Mouse (Mus musculus) lung, postnatal 4 days (tissue): ENCODE results near the gene Hist2h4.

ENCODE experiments used
- DNase-seq, 2 experiments: peaks; one replicate each; pipeline ENCODE4 v3.0.0; 2021

The Hist2h4 gene

DNA sequence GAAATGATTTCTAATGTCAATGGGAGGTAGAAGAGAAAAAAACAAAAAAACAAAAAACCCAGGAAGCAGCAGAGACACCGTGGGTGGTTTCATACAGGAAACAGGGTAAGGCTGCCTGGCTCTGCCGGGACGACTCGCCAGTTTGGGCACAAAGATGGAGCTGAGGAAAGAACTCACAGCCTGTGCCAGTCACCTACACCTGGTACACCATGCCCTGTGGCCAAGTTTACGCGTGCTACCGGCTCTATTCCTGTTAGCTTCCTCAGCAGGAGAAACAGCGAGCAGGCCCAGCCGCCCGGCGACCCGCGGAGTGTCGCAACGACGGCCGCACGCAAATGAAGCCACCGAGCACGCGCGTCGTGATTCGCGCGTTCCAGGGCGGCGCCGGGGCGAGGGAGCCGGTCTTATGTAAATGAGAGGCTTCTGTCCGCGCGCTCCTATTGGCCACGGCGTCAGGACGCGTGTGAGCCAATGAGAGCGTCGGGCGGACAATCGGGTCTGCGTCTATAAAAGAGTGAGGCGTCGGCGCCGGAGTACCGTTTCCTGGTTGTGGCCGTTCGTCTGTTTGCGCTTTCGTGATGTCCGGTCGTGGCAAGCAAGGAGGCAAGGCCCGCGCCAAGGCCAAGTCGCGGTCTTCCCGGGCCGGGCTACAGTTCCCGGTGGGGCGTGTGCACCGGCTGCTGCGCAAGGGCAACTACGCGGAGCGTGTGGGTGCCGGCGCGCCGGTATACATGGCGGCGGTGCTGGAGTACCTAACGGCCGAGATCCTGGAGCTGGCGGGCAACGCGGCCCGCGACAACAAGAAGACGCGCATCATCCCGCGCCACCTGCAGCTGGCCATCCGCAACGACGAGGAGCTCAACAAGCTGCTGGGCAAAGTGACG is 17.9 kb downstream of the Hist2h4 start, which contains the start of gene Hist2h2aa1:
Gene Hist2h2aa1 (plus strand): TSS at position 495 of the 884 bp plus-strand sequence.
- DNase-seq = peak; percentile 90 to 94

DNA sequence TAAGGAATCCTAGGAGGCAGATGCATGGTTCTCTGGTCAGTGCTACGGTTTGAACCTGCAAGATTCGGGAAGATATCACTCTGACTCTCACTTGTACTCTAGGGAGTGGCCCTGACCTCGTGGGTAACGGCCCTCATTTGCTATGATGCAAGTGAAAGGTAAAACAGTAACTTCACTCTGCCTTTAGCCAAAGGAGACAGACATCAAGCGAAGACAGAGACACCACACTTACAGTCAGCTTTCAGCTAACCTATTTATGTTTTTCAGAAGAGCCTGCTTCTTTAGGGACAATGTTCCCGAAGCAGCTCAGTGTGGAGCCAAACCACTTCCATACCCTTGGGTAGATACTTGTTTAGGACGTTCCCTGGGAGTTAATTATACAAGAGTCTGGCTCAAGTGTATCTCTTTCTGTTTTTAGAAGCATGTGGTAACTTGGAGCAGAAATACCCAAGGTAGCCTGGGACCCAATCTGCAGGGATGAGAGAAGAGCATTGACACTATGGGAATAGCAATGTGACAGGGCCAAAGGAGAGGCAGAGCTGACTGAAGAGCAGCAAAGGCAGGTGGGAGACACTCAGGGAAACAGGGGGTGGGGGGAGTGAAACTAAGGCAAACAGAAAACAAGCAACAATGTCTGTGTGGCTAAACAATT is 19.1 kb downstream of the Hist2h4 start:
- no peak for DNase-seq

DNA sequence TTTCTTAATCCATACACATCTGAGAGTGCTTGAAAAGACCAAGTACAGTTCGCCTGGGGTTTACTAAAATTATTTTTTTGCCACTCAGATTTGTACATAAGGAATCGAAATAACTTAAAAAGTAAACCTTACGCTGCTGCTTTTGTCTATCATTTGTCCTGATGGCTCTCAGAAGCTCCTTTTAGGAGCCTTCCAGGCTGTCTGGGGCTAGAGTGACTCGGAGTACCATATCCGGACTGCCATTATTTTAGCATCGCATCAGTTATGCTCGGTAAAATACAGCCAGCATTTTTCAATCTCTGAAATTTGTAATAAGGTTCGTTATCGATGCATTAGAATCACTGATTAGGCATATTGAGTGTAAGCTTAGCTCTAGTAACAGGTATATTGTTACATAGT is 22.3 kb downstream of the Hist2h4 start:
- no peak for DNase-seq

DNA sequence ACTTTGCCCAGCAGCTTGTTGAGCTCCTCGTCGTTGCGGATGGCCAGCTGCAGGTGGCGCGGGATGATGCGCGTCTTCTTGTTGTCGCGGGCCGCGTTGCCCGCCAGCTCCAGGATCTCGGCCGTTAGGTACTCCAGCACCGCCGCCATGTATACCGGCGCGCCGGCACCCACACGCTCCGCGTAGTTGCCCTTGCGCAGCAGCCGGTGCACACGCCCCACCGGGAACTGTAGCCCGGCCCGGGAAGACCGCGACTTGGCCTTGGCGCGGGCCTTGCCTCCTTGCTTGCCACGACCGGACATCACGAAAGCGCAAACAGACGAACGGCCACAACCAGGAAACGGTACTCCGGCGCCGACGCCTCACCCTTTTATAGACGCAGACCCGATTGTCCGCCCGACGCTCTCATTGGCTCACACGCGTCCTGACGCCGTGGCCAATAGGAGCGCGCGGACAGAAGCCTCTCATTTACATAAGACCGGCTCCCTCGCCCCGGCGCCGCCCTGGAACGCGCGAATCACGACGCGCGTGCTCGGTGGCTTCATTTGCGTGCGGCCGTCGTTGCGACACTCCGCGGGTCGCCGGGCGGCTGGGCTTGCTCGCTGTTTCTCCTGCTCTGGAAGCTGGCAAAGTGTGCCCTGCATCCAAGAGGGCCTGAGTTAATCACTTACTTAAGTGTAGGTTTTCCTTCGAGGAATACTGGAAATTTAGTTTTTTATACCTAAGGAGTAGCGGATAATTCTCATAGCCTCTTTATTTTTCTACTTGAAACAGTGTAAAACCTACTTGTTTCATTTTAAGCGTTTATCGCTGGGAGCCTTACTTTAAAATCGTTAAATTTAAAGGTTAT is 22.9 kb downstream of the Hist2h4 start, which contains the start of gene Hist2h2aa2:
Gene Hist2h2aa2 (minus strand): TSS at position 328 of the 850 bp plus-strand sequence.
- DNase-seq = peak; percentile 97 to 98

DNA sequence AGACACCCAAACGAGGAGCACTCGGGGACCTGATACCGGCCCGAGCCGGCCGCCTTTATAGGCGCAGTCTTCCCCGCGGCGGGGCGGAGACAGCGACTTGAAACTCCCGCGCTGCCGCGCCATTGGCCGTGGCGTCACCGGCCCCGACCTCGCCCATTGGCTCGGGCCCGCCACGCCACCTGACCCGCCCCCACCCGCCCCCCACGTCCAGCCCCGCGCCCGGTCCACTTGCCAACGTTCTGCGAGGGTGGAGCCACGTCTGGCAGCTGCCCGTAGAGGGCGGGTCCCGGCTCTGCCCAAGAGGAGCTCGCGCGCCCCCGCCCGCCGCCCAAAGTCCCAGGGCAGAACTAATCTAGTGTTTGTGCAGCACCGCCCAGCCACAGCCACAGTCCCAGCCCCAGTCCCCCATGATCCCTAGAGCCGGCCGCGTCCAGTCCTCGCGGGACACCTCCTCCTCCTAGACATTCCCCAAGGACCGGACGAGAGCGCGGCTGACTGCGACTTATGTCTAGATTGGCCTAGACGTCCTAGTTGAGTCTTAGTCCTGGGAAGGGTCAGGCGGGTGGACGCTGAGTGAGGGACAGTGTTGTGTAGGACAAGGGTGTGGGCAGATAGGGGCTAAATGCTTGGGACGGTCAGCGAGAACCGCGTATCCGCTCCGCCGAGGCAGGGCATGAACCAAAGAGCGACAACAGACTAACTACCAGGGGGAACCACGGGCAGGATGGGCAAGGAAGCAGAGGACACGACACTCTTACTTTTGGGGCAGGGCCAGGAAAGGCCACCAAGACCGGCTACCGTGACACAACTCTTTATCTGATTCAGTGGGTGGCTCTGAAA is 23.9 kb downstream of the Hist2h4 start, which contains the start of gene Hist2h3c2:
Gene Hist2h3c2 (minus strand): TSS at position 174 of the 840 bp plus-strand sequence.
- peak; percentile 60 to 87 for DNase-seq

DNA sequence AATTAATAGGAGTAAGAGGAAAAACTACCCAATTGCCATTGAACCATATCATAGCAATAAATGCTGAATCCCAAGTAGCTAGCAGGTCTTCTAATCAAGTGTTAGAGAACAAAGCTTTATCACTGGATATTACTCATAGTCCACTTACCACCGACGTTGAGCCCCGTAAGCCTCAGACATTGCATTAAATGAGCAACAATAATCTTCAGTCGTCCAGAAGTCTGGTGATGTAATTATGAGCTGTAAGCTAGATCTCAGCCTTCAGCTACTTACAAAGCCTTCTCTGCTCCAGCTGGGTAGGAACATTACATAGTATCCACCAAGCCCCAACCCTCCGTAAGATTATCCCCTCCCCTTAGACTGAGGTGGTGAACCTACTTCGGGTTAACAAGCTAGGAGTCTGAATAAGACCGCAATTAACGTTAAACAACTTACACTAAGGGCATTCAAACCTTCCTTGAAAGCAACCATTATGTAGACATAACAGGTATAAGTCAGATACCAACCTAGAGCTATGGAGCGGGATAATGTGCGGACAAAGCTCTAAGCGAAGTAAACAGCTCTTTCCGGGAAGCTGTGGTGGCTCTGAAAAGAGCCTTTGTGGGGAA is 25.1 kb downstream of the Hist2h4 start:
- no peak for DNase-seq

DNA sequence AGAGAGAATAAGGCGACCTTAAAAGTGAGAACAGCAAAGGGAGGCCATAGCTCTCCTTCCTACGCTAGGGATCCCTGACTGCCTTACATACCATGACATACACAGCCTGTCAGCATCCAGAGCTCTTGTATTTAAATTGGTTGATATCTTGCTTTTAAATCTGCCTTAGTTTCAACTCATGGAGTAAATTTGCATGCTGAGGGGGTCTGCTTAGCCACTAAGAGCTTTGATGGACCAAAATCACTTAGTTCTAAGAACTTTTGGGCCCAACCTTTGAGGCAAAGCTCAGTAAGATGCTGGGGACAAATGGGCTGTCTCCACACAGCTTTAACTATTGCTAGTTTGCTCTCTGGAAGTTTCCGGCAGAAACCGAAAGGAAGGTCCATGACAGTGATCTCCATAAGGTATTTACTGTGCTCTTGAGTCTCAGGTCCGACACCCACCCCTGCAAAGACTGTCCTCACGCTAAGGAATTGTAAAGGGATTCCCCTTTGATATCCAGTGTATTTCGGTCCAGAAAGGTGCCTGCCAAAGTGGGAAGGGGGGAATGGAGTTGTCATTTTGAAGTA is 25.7 kb downstream of the Hist2h4 start:
- DNase-seq = no peak

DNA sequence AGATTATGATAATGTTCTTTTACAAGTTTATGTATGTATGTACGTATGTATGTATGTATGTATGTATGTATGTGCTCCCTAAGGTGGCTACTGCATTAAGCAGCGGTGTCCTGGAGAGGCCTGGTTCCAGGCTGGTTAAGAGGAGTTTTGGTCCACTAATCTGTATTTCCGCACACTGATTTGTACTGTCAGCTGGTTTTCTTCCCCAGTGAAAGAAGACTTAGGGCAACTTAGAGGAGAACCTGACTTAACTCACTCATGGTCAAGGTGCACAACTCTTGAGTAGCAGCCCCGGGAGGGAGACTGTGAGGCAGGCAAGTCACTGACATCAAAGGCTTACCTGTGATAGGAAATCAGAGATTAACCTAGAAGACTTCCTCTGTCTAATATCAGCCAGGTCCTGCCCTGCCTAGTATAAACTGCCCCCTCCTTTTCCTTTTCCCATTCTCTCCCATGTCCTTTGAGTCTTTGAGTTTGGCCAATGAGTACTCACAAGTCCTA is 26.2 kb downstream of the Hist2h4 start:
- DNase-seq = no peak

DNA sequence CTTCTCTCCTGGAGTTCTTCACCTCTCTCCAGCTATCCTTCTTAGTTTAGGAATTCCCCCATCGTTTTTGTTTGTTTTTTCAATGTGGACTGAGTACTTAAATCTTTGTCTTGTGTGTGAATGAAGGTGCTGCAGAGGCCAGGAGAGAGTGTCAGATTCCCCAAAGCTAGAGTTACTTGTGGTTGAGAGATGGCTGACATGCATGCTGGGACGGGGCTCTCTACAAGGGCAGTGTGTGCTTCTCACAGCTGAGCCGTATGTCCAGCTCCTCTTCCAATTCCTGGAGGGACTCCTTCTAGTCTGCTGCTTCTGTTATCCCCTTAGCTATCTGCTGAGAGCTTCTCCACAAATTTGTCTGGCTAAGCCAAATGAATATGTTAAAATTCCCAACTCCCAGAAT is 27.3 kb downstream of the Hist2h4 start:
- no peak for DNase-seq

DNA sequence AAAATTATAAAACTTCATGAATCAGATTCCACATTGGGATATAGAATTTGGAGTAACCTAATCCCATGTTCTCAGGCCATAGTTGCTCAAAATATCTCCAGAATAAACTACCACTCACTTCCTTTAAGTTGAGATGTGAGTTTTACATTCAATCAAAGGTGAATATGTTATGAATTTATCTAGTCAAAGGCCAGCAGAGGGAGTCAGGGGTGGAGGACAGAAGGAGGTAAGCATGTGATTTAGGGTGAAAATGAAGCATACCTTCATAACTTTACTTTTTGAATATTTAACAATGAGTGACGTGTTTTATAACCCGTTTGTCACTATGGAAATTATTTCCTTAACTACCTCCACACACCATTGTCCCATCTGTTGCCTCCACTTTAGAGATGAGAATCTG is 28.2 kb downstream of the Hist2h4 start:
- no peak for DNase-seq

DNA sequence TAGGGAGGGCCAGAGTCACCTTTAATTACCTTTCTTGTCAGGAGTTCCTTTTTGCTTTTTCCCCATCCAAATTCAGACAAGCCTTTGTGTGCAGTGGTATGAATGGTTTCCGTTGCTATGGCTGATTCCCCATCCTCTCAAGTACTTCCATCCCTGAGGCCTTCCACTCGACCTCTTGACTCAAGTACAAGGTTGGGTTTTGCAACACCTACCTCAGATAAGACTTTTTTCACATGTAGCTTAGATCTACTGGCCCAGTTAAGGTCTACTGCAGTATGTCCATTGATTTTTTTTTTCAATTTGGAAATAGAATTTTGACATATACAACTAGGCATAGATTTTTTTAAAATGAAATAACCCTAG is 31.4 kb downstream of the Hist2h4 start:
- no peak for DNase-seq

DNA sequence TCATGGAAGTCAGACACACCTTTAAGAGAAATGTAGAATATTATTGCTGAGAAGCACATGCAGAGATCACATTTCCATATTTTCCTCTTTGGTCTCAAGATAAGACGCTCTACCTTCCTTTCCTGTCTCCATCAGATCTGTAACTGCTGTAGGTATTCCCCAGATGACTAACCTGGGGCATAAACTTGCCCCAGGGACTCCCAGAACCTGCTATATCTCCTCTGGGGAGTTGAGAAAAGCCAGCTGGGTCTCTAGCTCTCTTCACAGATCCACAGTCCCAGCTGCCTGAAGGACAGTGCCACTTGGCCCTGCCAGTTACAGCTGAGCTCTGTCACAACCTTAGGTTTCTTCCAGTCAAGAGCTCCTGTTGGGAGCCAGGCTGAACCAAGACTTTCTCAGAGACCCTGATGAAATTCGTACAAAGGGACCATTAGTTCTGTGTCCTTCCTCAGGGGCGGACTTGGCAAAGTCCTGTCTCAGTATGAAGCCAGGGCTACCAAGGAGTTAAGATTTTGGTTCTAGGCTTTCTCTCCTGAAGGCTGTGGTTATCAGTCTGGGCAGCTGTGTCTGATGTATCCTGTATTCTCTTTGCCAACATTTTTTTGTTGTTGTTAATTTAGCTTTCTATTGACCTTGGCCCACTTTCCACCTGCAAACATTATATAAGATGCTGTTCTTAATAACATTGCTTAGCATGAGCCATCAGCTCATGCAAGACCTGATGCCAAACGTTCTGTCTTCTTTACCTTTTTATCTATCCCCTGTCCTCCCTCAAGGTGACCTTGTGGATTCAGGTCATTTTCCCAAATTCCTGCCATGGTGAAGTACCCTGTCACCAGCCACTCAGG is 32.0 kb downstream of the Hist2h4 start:
- DNase-seq = no peak

DNA sequence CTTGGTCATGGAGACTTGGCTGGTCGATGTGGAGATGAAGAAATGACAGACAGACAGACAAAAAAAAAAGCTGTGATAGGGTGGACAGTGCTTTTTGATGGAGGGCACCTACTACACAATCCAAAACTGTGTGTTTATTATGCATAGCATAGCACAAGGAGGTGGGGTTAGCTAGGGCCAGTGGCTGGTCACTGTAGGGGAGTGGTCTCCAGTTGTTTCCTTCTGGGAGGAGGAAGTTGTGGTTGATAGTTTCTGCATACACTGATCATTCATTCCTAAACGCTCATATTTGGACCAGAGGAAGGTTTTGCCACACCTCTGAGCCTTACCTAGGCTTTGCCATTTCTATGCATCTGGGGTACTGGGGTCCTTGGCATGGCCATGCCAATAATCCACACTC is 32.7 kb downstream of the Hist2h4 start:
- no peak for DNase-seq

DNA sequence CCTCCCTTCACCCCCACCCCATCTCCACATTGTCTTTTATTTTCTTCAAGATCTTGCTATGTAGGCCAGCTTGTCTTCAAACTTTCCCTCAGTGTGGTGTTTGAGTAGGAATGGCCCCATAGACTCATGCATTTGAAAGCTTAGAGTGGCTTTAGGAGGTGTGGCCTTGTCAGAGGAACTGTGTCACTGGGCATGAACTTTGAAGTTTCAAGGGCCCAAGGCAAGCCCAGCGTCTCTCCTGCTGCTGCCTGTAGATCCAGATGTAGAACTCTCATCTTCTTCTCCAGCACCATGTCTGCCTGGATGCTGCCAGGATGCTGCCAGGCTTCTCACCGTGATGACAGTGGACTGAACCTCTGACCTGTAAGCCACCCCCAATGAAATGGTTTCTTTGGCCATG is 34.3 kb downstream of the Hist2h4 start:
- DNase-seq = no peak

DNA sequence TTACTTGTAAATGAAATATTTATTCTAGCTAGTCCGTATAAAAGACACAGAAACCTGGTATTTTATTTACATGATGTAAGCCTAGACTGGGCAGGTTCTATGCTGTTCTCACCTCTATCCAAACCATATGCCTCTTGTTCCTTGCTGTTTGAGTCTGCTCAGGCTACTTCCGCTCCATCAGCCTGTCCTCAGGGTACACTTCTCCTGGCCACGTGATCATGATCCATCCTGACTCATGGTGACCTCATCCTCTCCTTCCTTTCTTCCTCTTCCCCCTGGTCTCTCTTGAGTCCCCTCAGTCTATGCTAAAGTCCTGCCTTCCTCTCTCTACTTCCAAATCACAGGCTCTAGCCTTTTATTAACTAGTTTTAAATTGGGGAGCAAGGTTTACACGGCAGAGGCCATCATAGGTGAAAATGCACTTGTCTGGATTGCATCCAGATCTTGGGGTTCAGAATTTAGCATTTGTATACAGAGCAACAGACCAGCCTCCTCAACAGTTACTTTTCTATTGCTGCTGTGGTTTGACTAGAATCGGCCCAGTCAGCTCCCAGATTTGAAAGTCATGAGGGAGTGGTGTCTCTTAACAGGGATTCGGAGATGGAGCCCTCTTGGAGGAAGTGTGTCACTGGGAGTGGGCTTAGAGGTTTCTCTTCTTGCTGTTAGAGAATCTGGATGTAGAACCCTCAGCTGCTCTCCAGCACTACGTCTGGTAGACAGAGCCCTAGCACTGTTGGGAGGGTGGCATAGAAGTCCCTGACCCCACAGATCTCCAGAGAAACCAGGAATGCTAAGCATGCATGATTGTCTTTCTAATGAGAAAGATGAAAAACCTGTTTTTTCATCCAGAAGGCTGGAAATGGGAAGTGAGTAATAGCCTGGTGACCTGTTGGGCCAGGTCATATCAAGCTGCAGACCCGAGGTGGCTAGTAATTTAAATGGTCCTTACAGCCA is 36.1 kb downstream of the Hist2h4 start:
- no peak for DNase-seq

DNA sequence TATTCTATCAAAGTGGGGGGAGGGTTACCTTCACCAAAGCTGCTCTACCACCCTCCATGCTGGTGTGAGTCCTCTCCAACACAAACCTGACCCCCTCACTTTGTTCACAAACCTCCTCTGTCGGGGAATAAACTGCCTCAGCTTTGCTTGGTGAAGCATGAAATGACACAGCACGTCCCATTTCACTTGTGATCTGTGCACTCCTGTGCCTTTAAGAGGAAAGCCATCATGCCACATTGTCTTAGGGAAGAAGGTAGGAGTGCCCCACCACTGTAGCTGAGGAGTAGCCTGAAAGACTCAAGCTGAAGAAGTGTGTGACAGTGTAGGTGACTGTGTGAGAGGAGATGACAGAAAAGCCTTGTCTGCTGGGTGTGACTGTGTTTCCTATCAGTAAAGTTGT is 37.7 kb downstream of the Hist2h4 start:
- DNase-seq = no peak

DNA sequence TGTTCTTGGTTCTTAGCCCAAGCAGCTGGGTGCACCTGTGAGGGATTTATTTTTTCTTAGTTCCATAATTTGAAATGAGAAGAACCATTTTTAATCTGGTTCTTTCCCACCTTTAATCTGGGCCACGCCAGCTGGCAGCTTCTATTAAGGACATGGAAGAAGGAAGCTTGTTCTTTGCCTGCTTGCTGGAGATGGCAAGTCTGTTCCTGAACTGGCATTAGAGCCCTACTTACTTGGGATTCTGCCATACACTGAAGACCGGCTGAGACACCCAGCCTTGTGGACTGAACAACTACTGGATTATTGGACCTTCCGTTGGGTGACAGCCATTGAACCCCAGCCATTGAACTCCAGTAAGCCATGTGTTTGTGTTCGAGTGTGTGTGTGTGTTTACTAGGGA is 40.3 kb downstream of the Hist2h4 start:
- no peak for DNase-seq

DNA sequence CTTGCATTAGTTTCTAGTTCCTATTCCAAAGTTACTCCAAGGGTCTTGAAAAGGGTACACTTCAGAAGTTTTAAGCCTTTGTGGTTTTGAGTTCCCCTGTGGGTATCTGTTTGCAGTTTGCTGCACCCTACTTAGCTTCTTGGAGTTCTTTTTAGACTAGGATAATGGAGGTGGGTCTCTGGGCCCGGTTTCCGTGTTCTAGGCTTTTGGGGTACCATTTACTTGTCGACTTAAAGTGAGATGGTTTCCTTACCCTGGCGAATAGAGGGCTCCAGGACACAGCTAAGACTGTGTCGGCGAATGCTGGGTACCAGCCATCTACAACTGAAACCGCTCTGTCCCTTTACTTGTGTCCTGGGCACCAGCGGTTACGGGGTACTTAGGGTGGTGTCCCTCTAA is 41.5 kb downstream of the Hist2h4 start:
- no peak for DNase-seq
